Mouse (Mus musculus): ENCODE data around the gene Klhdc10. TPM values are rescaled to one million over a fixed set of nuclear protein-coding genes. Genes with fewer than 3 reads are reported as not detected.

Gene Klhdc10
- total RNA-seq, 2 experiments from 2014 or later = 98.0 to 99.2 TPM

DNA sequence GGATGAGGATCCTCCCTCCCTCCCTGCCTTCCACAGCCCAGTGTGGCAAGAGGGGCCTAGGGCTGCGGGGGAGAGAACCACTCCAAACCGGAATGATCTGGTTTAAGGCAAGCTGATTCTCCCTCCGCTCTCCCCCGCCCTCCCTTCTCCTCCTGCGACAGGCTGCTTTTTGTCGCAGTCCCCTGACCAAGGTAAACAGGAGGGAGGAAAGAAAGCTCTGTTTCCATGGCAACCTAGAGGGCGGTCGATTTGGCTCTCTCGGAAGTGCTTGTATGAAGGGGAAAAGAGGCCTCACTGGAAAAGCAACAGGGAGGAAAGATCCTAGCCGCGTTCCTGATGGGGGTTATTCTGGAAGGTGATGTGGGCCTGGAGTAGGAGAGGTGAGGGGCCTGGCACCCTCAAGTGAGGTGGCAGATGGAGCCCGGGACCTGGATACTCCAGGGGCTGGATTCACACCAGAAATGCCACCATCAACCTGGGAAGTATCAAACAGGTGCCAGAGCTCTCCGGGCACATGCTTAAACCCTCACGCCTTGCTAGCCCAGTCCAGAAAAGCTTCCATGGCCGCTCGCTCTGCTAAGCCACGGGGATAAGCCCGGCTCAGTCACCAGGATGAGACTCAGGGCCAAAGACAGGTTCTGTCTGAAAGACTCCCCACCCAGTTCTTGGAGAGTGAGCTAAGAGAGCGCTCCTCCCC, 59.2 kb downstream of the Klhdc10 start:
- intact Hi-C loops (cut with DNase I) = loop anchor here (2.0 to 5.0 kb wide), 2 partner anchors 58 to 91 kb away; no protein-coding TSS in a partner anchor
- DNase-seq (ENCODE audit: low spot score in 2 of 2) = peak; percentile 82 to 85

DNA sequence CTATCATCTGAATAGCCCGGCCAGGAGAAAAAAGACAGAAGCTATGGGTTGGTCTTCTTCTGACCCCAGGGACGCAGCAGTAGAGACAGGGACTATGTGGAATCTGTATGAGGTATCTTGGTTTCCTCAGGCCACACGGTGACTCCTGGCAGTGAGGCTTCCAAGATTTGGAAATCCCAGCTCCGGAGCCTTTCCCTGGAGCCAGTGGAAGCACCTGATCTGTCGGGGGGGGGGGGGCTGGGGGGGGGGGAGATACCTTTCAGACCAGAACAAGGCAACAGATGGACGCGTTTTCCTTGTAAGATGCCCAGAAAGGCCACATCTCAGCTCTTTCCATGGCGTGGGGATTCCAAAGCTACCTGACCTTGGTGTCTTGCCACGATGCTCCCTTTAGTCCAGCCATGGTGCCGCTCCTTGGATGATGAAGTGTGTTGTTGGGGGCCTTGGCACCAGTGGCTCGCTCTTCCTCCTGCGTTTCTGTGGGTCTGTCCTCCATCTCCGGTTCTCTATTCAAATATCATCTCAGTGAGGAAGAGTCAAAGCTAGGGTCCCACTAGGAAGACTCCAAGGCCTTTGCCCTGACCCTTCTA, 60.2 kb downstream of the Klhdc10 start:
- intact Hi-C loops (cut with DNase I) = loop anchor here (2.0 to 5.0 kb wide), 2 partner anchors 59 to 90 kb away; no protein-coding TSS in a partner anchor
- no peak for DNase-seq (ENCODE audit: low spot score in 2 of 2)

DNA sequence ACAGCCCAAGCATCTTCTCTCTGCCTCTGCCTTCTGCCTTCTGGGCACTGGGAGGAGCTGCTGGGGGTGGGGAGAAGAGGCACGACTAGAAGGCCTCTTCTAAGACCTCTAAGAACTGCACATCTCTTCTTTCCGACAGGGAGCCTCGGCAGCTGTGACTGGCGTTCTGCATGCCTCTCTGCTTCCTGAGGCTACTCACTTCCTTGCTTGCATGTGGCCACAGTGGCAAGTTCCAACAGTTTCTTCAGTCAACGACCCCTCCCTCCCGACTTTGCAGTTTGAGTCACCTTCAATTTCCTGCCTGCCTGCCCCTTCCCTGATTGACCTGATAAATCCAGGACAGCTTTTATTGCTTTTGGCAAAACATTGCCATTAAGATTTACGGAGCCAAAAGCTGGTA, 61.2 kb downstream of the Klhdc10 start:
- no peak for DNase-seq (ENCODE audit: low spot score in 2 of 2)
- intact Hi-C loops (cut with DNase I) = loop anchor here (5.0 kb wide), 1 partner anchor 89 kb away; no protein-coding TSS in a partner anchor

DNA sequence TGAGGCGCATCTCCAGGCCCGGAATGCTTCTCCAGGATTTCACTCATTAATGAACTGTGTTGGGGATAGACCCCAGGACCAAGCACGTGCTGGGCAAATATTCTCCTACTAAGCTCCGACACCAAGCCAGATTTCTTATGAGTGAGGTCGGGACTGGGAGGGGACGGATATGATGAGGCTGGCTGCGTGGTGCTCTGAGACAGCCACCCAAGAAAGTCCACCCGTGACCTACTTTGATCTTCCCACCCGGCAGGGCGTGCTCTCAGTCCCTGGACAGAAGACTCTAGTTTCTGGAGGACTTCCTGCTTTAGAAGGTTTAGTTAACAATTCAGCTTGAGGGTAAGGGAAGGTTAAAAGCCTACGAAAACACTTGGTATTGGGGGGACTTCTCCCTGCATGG, 63.9 kb downstream of the Klhdc10 start:
- intact Hi-C loops (cut with DNase I) = no loop called here
- DNase-seq (ENCODE audit: low spot score in 2 of 2) = no peak

DNA sequence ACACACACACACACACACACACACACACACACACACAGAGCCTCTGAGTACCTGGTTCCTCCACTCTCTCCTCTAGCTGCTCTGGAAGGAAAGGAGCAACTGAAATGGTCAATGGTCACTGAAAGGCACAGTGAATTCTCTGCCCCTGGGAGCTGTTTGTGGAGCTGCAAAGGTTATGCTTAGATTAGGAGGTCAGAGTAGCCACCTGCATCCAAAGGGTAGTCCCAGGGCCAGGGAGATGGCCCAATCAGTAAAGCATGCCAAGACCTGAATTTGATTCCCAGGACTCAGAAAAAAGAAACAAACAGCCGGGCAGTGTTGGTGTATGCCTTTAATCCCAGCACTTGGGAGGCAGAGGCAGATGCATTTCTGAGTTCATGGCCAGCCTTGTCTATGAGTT, 66.4 kb downstream of the Klhdc10 start:
- intact Hi-C loops (cut with DNase I) = loop anchor here (2.0 kb wide), 1 partner anchor 65 kb away; no protein-coding TSS in a partner anchor
- DNase-seq (ENCODE audit: low spot score in 2 of 2) = no peak

DNA sequence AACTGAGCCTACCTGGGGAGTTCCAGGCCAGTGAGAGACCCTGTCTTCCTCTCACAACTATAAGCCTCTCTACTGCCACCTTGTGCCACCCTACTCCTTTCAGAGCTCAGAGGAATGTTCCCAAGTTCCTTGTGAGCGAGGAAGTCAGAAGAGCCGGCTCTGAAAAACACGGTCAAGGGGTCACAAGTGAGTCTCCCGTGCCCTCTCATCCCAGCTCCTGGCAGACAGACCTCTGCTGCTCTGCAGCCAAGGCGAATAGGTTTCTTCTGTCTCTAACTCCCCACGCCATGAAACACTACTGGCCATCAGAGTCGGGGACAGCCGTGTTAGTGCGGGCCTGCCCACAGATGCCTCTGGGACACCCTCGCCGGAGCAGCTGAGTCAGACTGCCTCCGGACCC, 67.0 kb downstream of the Klhdc10 start:
- intact Hi-C loops (cut with DNase I) = loop anchor here (2.0 kb wide), 1 partner anchor 66 kb away; no protein-coding TSS in a partner anchor
- no peak for DNase-seq (ENCODE audit: low spot score in 2 of 2)

DNA sequence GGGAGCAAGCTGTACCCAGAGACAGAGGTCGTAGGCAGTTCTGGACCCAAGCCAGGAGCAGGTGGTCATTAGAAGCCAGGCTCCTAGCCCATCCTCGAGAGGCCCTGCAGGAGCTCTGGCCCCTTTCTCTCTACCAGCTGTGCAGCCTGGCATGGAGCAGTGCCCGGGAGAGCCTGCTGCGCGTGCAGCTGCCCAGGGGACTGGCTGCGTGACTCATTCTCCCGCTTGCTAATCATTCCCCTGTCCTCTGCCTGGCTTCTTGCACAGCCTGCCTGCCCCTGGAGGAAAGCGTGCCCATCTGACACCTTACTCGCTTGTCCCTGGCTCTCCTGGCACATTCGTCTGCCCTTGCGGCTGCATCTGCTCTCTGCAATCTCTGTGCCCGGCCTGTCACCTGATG, 67.7 kb downstream of the Klhdc10 start:
- intact Hi-C loops (cut with DNase I) = loop anchor here (2.0 kb wide), 1 partner anchor 67 kb away; no protein-coding TSS in a partner anchor

DNA sequence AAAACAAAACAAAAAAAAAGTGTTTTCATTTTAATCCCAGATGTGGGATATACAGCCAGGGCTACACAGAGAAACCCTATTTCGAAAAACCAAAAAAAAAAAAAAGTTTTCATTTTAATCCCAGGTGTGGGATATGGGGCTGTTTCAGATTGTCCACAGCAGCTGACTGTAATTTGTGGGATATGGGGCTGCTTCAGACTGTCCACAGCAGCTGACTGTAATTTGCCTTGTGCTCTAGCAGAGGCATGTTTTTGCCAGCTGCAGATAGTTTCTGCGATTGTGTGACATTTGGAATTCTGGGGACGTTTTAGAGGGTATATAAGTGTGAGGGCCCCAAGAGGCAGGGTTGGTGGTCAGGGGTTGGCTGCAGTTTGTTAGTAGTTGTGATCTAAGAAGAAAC, 70.0 kb downstream of the Klhdc10 start:
- intact Hi-C loops (cut with DNase I) = no loop called here

More for the DNA sequence above, 67.7 kb downstream of the Klhdc10 start:
- DNase-seq (ENCODE audit: low spot score in 2 of 2) = no peak

DNA sequence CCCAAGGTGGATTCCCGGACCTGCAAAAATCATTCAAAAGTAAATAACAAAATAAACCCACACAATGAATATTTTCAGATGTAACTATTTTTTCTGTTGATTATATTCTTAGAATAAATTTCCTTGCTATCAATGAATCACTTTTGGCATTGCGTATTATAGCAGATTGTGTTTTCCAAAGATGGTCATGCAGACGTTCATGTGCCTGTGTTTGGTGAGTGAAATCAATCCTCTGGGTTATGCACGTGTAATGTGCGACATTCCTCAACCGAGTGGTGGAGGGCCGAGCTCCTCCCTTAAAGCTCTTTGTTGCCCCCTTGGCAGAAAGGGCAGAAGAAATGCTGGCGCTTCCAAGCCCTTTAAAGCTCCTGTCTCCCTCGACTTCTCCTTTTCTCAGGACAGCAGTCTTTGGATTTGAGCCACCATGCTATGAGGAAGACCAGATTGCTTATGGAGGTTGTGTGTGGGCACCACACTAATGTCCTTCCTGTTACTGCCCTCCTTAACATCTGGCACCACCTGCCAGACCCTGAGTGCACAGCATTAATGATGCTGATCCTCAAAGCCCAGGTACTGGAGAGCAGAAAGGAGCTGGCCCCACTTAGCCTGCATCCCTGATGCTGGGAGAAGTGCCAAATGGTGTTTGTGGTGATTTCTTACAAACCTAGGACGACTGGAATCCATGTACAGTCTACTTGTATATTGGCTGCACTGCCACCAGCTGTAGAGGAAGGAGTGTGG, 74.5 kb downstream of the Klhdc10 start:
- intact Hi-C loops (cut with DNase I) = no loop called here
- no peak for DNase-seq (ENCODE audit: low spot score in 2 of 2)

More for the DNA sequence above, 70.0 kb downstream of the Klhdc10 start:
- no peak for DNase-seq (ENCODE audit: low spot score in 2 of 2)

DNA sequence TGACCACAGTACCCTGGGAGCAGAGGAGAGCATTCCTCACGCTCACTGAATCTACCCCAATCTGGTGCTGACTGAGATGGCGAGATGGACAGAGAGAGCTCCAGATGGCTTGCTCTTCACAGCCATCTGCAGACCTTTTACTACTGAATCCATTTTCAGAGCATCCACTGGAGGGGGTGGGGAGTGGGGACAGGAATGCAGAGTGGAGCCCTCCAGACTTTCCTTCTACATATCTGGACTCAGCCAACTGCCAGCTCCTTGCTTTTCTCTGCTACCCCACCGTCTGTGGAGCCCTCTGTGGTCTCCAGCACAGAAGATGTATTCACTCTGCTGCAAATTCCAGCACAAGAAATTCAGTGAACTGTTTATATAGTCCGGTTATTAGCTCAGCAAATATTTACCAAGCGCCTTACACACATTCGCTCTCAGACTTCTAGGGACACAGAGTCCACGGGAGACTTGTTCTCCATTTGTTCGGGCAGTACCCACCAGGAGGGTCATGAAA, 75.6 kb downstream of the Klhdc10 start:
- DNase-seq (ENCODE audit: low spot score in 2 of 2) = no peak
- intact Hi-C loops (cut with DNase I) = no loop called here

DNA sequence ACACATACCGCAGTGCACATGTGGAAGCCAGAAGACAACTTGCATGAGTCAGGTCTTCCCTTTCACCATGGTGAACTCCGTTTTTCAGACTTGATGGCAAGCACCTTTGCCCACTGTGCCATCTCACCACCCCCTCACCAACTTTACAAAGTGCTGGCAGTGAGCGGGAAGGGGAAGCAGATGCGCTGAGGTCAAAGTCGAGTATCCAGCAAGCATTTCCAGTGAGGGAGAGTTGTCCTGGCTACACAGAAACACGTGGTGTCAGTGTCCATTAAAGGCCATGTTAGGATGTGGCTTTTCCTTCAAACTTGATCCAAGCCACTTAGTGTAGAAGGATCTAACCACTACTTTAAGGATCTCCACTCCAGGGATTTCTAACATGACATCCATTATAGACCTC, 76.1 kb downstream of the Klhdc10 start:
- intact Hi-C loops (cut with DNase I) = no loop called here
- no peak for DNase-seq (ENCODE audit: low spot score in 2 of 2)

DNA sequence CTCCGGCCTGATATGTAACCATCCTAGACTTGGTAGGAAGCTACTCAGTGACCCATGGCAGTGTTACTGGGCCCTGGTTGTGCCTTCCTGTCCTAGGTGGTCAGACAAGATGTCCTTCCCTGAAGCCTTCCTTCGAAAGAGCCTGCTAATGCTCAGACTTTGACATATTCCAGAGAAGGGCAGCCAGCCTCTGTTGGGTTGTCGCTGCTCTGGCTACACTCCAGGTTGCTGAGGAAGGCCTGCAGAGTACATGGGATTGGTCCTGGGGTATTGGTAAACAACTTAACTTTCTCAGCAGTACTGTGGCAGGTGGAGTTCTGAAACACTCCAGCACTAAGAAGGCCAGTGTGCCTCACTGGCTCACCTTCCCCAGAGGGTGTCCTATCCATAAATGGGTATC, 77.8 kb downstream of the Klhdc10 start:
- intact Hi-C loops (cut with DNase I) = no loop called here
- no peak for DNase-seq (ENCODE audit: low spot score in 2 of 2)

DNA sequence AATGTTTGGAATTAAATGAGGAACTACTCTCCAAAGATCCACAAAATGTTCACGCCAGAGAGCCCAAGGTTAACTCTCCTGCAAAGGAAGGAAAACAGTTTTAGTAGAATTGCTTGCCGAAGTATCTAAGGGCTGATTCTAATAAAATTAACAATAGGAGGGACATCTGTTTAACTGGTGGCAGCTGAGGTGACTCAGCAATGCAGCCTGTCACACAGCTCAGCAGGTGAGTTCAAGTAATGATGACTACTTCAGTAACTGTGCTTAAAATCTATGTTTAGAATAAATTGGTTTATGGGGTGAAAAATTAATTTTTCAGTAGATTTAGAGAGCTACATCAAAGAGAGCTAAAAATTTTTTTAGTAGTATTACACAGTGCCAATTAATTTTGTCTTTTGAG, 81.2 kb downstream of the Klhdc10 start:
- no peak for DNase-seq (ENCODE audit: low spot score in 2 of 2)

DNA sequence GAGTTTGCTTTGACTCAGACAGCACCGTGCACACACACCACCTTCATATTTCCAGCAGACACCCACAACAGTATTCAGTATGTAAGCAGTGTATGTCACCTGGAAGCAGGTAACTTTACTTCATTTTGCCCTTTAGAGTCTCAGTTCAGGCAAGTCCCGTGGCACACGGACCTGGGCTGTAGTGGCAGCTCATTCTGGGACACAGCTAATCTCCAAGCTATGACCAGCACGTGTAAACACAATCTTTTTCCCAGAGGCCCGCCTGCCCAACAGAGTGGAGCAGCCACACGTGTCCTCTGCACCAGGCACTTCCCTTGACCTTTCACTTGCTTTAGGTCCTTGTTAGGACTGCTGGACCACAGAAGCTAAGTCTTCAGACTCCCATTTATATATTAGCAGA, 84.8 kb downstream of the Klhdc10 start:
- intact Hi-C loops (cut with DNase I) = no loop called here

More for the DNA sequence above, 81.2 kb downstream of the Klhdc10 start:
- intact Hi-C loops (cut with DNase I) = no loop called here

DNA sequence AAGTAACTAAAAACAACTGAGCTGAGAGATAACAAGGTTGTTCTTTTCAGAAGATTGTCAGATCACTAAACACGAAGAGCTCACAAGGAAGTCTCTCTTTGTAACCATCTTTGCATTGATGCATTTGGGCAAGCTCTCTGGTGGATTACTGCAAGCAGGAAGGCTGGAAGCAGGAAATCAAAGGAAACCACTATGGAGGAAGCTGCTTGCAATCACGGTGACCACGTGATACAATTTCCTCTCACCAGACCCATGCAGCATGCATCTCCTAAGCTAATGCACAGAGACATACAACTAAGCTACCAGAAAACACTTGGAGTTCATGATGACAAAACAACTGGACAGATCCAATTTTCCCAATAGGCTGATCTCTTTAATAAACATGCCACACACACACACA, 97.4 kb downstream of the Klhdc10 start:
- DNase-seq (ENCODE audit: low spot score in 2 of 2) = no peak
- intact Hi-C loops (cut with DNase I) = no loop called here

More for the DNA sequence above, 84.8 kb downstream of the Klhdc10 start:
- DNase-seq (ENCODE audit: low spot score in 2 of 2) = no peak

Other genes with a start within 250 kb of the Klhdc10 start
- 10 to 100 TPM; 90.2 to 95.1 TPM for gene Ube2h, start 97.3 kb upstream of the Klhdc10 start, total RNA-seq (2021)
- 10 to 100 TPM; 24.9 to 26.3 TPM for gene Zc3hc1, start 10.8 kb upstream of the Klhdc10 start, total RNA-seq (2021)
- gene Tmem209, start 107.9 kb downstream of the Klhdc10 start, total RNA-seq (2021) = 10 to 100 TPM; 19.1 to 20.7 TPM
- gene Ssmem1, start 108.0 kb downstream of the Klhdc10 start, total RNA-seq (2021) = under 1 TPM; 0.84 to 0.94 TPM
- gene Cpa2, start 139.7 kb downstream of the Klhdc10 start, total RNA-seq (2021) = 1 to 10 TPM in 1 of 2 experiments, under 1 TPM in 1; 0.70 to 3.1 TPM
- under 1 TPM; 0.18 to 0.25 TPM for gene Cpa4, start 166.5 kb downstream of the Klhdc10 start, total RNA-seq (2021)
- not detected for gene Cpa5, start 209.1 kb downstream of the Klhdc10 start, total RNA-seq (2021)
- not detected for gene Cpa1, start 237.3 kb downstream of the Klhdc10 start, total RNA-seq (2021)

Data from left cerebral cortex, postnatal 36 days (tissue).